Mouse (Mus musculus) cerebral cortex, adult 2 months (tissue): ENCODE measurements around the gene 4933414I15Rik.

ENCODE experiments used
- WGBS: fragments of 180-500 bp; shearing (Covaris S2); methylation state at CpG from one replicate; pipeline ENCODE4 v1.1.7; 2018; 5-methylcytosine and 5-hydroxymethylcytosine counted together

Gene 4933414I15Rik

DNA sequence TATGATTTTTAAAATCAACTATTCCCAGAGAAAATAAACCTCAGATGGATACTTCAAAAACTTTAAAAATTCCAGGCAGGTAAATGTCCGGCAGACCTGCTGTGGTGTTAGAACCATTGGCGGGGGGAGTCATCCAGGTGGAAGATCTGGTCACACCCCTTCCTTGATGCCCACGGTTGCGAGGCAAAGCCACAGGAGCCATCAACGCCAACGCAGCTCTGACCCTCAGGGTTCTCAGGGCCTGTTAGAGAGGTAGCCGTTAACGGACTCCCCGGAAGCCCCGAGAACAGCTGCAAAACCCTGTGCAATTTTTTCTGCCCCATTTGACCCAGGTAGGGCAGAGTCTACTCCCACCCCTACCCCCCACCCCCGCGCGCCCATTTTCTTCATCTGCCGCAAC is at the start of gene 4933414I15Rik:
Gene 4933414I15Rik (minus strand): TSS at position 260 of the 400 bp plus-strand sequence.
- 79% methylated on average over 14 of the region's 14 CpGs for WGBS

DNA sequence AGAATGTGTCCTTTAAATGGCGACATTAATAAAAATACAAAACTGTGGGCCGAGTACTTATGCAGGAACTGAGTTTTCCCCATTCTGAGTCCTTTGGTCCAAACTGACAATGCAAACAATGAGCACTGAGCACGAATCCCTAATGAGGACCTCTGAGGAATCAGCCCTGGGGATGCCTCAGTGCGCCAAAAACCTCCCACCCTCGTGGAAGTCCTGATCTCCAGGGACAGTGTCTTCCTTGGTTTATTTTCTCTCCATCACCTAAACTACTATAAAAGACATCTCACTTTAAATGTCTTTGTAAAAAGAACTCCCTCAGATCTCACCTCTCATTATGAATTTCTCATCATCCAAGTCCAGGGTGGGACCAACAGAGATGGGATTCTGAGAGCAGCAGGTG is 38.1 kb upstream of the 4933414I15Rik start, which contains the start of gene Olfr1377:
Gene Olfr1377 (plus strand): TSS at position 301 of the 400 bp plus-strand sequence.
- 60% methylated on average over 5 of the region's 5 CpGs for WGBS

DNA sequence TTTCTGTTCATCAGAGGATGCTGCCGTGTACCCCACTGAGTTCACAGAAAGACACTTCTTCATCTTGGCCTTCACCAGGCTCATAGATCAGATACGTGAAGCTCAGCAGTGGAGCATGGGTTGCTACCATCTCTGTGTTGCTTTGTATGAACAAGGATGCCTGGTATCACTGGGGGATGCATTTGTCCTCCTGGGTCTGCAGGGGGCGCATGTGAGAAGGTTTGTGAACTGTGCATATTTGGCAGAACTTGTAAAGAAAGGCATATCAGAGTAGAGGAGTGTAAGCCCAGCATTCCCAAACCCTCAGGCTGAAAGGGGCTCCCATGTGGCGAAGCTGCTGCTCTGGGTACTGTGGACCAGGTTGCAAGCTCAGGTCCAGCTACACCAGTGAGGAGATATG is 33.7 kb upstream of the 4933414I15Rik start:
- WGBS: 73% methylated on average over 4 of the region's 4 CpGs

DNA sequence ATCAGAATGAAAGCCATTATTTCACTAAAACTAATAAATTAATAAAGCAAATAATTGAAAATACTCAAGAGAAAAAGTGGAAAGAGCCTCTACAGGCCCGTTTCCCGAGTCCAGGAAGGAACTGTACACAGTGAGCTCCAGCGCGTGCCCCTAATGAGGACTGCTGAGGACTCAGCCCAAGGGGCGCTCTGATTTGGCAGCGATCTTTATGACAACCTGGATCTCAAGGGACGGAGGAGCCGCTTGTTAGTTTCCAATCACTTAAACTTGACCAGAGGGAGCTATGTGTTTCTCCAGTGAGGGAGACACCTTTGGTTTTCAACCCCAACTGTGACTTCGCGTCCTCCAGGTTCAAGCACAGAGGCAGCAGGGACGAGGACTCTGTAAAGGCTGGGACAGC is 22.7 kb upstream of the 4933414I15Rik start, which contains the start of gene Olfr1378:
Gene Olfr1378 (plus strand): TSS at position 301 of the 400 bp plus-strand sequence.
- WGBS: 92% methylated on average over 11 of the region's 11 CpGs

DNA sequence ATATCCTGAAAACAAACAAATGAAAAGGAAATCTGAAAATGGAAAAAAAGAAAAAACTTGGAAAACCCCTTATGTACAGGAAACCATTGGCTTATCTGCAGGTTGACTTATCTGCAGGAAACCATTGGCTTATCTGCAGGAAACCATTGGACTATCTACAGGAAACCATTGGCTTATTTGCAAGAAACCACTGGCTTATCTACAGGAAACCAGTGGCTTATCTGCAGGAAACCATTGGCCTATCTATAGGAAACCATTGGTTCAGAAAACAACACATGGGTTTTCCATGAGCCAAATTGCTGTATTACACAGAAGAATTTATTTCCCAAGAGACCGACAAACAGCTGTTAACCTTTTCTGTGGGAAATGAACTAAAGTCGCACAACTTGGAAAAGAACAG is 21.3 kb upstream of the 4933414I15Rik start:
- 71% methylated on average over 2 of the region's 2 CpGs for WGBS

DNA sequence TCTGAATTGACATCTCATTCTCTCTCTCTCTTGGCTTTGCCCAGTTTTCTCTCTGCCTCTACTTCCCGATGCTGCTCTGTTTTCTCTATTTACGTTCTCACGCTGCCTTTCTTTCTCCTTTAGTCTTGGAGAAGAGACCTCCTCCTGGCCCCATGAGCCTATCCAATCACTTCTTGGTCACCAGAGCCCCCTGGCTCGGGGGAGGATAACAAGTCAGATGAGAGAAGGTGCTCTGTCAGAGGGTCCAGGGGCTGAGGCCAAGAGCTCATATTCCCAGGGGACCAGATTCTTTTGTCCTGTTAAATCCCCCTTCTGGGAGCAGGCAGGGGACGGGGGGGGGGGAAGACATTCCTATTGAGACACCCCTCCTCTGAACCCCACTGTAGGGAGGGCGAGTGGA is 10.1 kb upstream of the 4933414I15Rik start, which contains the start of gene Prop1:
Gene Prop1 (minus strand): TSS at position 101 of the 400 bp plus-strand sequence.
- 77% methylated on average over 6 of the region's 6 CpGs for WGBS

DNA sequence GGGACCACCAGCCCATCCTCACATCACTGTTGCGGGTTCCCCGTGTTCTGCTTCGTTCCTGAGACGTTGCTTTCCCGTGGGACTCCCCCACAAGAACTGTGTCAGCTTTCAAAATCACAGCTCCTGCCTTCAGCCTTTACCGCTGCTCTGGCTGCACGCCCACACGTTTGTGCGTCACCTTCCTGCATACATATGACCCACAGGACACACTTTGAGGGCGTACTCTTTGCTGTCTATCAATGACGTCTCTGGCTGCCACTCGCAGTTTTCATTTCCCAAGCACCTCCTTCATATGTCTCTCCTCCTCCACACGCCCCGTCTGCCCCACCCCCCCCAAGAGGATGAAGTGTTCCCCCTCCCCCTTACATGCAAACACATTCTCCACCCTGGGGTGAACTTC is 8.7 kb upstream of the 4933414I15Rik start:
- WGBS: 54% methylated on average over 14 of the region's 14 CpGs

DNA sequence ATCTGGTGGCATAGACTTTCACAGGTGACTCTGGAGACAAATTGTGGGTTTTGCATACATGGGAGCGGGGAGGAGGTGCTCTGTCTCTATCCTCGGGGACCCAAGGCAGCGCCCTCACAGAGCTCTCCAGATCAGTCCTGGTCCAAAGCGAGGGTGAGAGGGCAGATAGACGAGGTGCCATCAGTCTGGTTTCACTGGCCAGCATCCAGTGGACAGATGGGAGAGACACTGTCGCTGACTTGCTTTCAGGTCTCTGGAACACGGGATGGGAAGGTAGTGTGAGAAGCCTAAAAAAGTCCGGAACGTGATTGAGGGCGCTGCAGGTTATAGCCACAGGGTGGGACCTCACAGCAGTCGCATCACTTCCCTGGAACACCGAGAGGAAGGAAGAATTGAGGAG is 1.2 kb downstream of the 4933414I15Rik start:
- 72% methylated on average over 12 of the region's 12 CpGs for WGBS

DNA sequence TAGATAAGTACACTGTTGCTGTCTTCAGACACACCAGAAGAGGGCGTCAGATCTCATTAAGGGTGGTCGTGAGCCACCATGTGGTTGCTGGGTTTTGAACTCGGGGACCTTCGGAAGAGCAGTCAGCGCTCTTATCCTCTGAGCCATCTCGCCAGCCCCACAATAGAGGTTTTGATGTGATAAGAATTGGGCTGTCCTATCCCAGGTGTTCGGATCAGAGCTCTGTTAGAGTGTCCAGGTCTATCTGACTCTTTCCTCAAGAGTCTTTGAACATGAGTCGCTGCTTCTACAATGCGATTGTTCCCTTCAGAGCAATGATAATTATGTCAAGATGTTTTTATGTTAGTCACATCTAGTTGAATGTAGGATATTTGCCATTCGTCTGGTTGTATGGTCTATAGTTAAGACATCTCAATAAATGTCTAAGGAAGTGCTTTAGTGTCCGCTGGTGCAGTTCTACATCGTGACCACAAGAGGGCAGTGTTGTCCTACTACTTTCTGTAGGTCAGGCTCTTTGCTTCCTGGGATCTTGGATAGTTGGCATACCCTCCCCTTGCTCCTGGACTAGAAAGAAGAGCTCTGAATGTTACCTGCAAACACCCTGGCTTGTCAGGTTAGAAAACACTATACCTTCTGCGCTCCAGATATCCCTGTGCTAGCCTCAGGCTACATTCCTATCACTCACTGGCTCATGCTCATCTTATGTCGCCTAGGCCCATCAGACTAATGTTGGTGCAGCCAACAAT is 3.8 kb downstream of the 4933414I15Rik start:
- WGBS: 35% methylated on average over 14 of the region's 14 CpGs

DNA sequence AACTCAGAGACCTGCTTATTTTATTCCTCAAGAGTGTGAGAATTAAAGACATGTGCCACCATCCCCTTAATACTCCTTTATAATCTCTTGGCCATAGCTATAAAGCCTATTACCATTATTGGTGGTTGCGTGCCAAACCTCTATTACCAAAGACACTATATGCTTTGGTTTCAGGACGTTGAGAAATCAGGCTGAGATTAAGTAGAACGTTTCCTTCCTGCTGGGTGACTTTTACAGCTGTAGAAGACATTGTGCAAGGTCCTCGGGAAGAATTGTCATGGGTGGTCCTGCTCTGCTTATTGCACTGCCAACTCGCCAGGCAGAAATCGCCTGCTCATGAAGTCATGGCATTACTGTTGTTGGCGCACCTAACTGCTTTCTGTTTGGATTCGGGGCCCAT is 5.1 kb downstream of the 4933414I15Rik start:
- WGBS: 82% methylated on average over 8 of the region's 8 CpGs

DNA sequence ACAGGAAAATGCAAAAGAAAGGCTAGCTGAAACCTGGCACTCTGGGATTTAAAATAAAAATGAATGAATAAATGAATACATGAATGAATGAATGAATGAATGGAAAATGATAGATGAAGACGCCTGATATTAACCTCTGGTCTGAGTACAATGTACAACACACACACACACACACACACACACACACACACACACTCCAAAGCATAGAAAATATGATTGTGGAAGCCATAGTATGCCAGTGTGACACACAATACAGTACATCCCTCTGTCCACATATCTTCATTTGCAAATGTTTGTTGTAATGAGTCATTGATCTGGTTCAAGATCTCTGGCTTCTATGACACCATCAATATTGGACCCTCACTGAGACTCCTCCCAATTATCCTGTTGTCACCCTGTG is 11.5 kb downstream of the 4933414I15Rik start:
- WGBS: 67% methylated on average over 1 of the region's 1 CpGs

DNA sequence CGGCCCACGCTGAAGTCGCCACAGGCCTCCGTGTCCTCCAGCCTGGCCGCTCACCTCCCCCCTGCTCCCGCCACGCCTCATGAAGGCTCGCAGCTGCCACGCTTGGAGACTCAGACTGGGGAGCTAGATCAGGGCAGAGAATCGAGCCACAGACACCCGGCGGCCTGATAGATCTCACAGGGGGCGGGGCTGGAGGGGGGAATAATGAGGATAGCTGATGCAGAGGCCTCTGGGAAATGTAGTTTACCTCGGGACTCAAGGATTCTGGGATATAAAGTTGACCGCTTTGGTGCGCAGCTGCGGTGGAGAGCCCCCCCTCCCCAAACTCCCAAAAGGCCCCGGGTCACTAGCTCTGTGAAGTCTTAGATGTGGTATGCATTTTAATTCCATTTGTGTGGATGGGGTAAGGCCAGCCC is 12.1 kb downstream of the 4933414I15Rik start, which contains the start of gene Zfp354b:
Gene Zfp354b (minus strand): TSS at position 183 of the 416 bp plus-strand sequence.
- WGBS: 1% methylated on average over 18 of the region's 18 CpGs

DNA sequence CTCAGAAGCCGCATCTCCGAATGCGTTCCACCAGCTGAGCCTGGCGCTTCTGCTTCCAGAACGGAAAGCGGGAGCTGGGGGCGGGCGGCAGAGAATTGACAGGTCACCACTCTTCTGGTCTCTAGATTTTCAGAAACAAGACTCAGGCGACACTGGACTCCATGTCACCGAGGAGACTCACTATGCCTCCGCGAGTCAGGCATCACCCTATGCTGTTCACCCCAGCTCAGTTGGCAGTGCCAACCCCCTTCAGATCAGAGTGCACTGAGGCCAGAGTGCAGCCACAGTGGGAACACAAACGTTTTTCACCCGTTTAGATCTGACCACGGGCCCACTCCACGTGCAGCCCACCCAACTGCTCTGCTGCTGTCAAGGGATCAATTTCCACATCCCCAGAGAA is 12.5 kb downstream of the 4933414I15Rik start:
- WGBS: under 1% methylated on average over 16 of the region's 16 CpGs

DNA sequence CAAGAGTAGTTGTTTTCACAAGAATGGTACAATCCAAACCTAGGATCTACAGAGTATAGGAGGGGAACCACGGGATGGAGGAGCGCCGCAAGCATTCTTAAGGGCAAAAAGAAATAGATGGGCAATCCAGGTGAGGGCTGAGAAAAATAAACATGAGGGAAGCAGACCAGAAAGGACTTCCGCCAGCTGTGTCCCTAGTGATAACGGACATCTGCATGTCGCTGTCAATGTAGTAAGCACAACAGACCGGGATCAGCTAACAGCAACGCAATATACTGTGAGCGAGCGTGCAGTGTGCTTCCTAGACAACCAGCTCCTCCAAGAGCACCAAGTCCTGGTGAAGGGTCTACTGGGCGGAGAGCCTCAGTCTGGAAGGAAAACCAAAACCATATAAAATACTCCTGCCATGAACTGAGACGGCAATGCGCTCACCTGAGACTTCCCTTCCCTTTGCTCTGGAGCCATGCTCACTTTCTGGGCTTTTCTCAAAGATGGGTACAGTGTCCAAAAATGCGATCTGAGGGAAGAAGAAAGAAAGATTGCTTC is 13.0 kb downstream of the 4933414I15Rik start:
- 22% methylated on average over 14 of the region's 14 CpGs for WGBS

DNA sequence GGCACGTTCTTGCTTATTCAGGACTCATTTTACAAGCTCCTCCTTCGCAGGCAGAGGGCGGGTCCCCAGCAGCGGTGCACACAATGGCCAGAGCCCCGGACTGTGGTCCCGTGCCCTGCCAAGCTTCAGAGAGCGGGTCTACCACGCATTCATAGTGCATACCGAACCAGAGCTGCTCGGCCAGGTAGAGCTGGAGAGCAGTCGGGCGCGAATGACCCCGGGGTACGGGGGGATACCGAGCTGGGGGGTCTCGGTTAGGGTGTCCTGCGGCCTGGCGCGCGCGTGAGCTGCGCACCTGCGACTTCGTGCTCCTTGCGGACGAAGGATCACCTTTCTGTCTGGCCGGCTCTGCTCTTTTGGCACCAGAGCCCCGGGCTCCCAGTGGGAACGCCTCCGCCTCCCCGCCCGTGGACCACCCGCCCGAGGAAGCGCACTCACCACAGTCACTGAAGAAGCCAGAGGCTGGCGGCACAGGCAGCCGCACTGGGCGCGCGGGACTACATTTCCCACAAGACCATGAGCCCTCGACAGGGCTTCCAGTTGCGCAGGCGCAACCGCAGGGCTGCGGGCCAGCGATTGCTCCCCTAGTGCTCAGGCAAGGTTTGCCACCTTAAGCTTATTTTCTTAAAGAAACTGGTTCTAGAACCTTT is 27.8 kb downstream of the 4933414I15Rik start, which contains the start of gene Zfp2:
Gene Zfp2 (minus strand): TSS at position 495 of the 650 bp plus-strand sequence.
- WGBS: under 1% methylated on average over 47 of the region's 47 CpGs

DNA sequence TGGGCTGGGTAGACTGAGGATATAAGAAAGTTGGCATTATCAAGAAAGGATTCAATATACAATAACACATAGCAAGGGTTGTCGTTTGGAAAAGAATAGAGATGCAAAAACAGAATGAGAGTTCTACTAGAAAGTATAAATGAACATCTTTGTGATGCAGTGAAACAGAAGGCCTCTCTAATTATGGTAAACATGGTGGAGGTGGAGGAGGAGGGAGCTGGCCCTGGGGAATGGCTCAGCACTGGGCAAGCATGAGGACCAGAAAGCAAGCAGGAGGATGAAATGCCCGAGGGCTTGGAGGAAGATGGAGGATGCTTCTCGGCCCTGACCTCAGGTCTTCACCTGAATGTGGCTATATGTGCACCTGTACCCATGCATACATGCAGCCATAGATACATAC is 29.1 kb downstream of the 4933414I15Rik start:
- WGBS: 61% methylated on average over 3 of the region's 3 CpGs

DNA sequence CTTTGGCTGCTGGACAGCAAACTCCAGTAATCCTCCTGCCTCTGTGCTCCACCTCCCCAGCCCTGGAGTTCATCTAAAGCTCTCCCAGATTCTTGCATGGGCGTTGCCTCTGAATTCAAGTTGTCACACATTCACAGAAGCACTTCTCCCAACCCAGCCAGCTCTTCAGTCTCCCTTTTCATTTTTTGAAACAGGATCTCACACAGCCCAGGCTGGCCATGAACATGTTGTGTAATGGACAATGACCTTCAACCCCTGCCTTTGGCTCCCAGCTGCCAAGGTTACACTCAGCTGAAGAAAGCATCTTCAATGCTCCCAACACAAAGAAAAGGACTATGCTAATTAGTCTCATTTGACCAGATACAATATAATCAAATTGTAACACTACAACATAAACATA is 30.3 kb downstream of the 4933414I15Rik start:
- 81% methylated on average over 1 of the region's 1 CpGs for WGBS

DNA sequence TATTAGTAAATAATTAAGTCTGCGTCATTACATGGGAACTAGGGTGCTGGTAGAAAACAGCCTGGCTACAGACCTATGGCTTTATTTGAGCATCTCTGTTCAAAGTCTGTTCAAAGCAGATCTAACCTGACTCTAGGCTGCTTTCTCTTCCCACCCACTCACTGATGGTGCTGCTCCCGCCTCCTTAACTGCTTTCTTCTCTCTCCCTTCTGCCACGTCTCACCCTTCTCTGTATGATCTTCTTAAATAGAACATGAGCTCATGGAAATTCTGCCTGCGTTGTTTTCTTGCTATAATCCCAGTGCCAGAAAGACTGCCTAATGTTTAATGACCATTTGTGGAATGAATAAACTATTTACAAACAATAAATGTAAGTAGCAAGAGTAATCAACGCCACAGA is 35.4 kb downstream of the 4933414I15Rik start:
- 51% methylated on average over 5 of the region's 5 CpGs for WGBS

DNA sequence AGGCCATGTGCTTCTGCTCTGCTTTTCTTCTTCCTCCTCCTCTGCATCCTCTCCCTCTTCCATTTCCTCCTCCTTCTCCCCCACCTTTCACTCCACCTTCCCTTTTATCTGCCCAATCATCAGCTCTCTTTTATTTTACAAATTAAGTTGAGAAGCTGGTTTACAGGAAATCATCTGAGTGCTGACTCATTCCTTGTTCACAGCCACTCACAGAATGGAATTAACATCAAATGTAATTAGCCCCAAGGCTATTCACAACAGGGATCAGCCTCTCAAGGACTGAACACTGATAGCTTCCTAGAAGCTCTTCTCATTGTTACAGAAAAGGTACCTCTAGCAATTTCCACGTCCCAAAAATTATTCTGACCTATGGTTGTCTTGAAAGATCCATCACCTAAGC is 46.2 kb downstream of the 4933414I15Rik start:
- WGBS: 85% methylated on average over 1 of the region's 1 CpGs

DNA sequence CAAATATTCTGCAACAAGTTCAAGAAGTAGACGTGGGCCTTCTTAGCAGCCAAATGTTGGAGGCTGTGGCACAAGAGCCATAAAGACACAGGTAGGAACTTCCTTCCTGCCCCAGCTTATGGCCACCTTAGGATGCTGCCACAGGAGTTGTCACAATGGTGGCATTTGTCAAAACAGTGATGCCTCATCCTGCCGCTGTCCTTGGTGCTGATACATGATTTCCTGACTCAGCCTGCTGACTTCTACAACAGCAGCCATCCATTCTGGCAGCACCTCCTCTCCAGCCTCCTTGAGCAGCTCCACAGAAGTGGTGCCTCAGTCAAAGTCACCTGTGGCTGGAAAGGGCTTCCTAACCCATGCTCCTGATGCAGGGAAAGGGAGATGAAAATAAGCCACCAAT is 51.1 kb downstream of the 4933414I15Rik start:
- WGBS: 81% methylated on average over 2 of the region's 2 CpGs
